Mouse (Mus musculus): Measurements from ENCODE around the gene Prss29. TPM values are rescaled to one million over a fixed set of nuclear protein-coding genes. Genes with fewer than 3 reads are reported as not detected.

Prss29 gene
- polyA plus RNA-seq, 1 experiment from 2014 or later = not detected

GRCm38 (mm10) chr17:25368973-25369372 lies 50.5 kb downstream of the Prss29 start, which contains the start of gene Tpsg1:
TSS of gene Tpsg1 (plus strand) at chr17:25369273.
- H3K27ac ChIP-seq (ENCODE audit: low read depth, low read length) = no peak within 1 kb of the TSS
- no peak within 1 kb of the TSS for H3K9ac ChIP-seq (ENCODE audit: low read depth, low read length)
- no peak within 1 kb of the TSS for H3K4me3 ChIP-seq (ENCODE audit: low read depth, low read length)
- no peaks in the 10 kb centered on the region for H3K9me3 ChIP-seq (replicated peaks; ENCODE audit: control insufficient read depth, low read length)
- no peak within 1 kb of the TSS for H3K4me2 ChIP-seq
- ATAC-seq (replicated peaks; ENCODE audit: insufficient number of reproducible peaks, low FRiP score, low TSS enrichment) = no peak
- H3K27me3 ChIP-seq (ENCODE audit: control insufficient read depth, insufficient read depth, low read length) = peaks cover 2% of the 10 kb centered on the region; the same call in 1 of the 2 replicates
- WGBS (ENCODE audit: insufficient replicate concordance) = 68% methylated on average over 3 of the region's 3 CpGs
- H3K36me3 ChIP-seq (ENCODE audit: control insufficient read depth, insufficient read depth, low read length) = no peaks in the 10 kb centered on the region
- H3K4me1 ChIP-seq (ENCODE audit: control insufficient read depth, insufficient read depth, low read length) = no peaks in the 10 kb centered on the region

Other genes with a start within 250 kb of the Prss29 start
- 14.4 and 18.5 TPM in 2 replicates for gene Tmem204, start 235.1 kb upstream of the Prss29 start, polyA plus RNA-seq (2014; fragmentation: Nextera tagmentation; extraction: Ambion mirVana)
- gene Telo2, start 202.7 kb upstream of the Prss29 start, polyA plus RNA-seq (2014; fragmentation: Nextera tagmentation; extraction: Ambion mirVana) = 22.1 and 25.4 TPM in 2 replicates
- 0.10 TPM in 1 of 2 replicates, not detected in the other for gene Ptx4, start 197.9 kb upstream of the Prss29 start, polyA plus RNA-seq (2014; fragmentation: Nextera tagmentation; extraction: Ambion mirVana)
- 18.9 and 20.4 TPM in 2 replicates for gene Clcn7, start 185.3 kb upstream of the Prss29 start, polyA plus RNA-seq (2014; fragmentation: Nextera tagmentation; extraction: Ambion mirVana)
- gene Ccdc154, start 156.2 kb upstream of the Prss29 start, polyA plus RNA-seq (2014; fragmentation: Nextera tagmentation; extraction: Ambion mirVana) = not detected in 2 replicates
- gene Gm38655, start 143.2 kb upstream of the Prss29 start, polyA plus RNA-seq (2014; fragmentation: Nextera tagmentation; extraction: Ambion mirVana) = 0.17 TPM in 1 of 2 replicates, not detected in the other
- 24.6 and 26.7 TPM in 2 replicates for gene BC003965, start 134.1 kb upstream of the Prss29 start, polyA plus RNA-seq (2014; fragmentation: Nextera tagmentation; extraction: Ambion mirVana)
- gene Unkl, start 130.3 kb upstream of the Prss29 start, polyA plus RNA-seq (2014; fragmentation: Nextera tagmentation; extraction: Ambion mirVana) = 2.9 and 3.2 TPM in 2 replicates
- 22.6 and 25.5 TPM in 2 replicates for gene Gnptg, start 78.5 kb upstream of the Prss29 start, polyA plus RNA-seq (2014; fragmentation: Nextera tagmentation; extraction: Ambion mirVana)
- gene Tsr3, start 78.5 kb upstream of the Prss29 start, polyA plus RNA-seq (2014; fragmentation: Nextera tagmentation; extraction: Ambion mirVana) = 32.1 and 33.6 TPM in 2 replicates
- gene Baiap3, start 62.3 kb upstream of the Prss29 start, polyA plus RNA-seq (2014; fragmentation: Nextera tagmentation; extraction: Ambion mirVana) = 0.35 and 0.63 TPM in 2 replicates
- 471 and 482 TPM in 2 replicates for gene Ube2i, start 44.0 kb upstream of the Prss29 start, polyA plus RNA-seq (2014; fragmentation: Nextera tagmentation; extraction: Ambion mirVana)
- gene Prss34, start 20.3 kb upstream of the Prss29 start, polyA plus RNA-seq (2014; fragmentation: Nextera tagmentation; extraction: Ambion mirVana) = not detected in 2 replicates
- gene Prss28, start 10.0 kb upstream of the Prss29 start, polyA plus RNA-seq (2014; fragmentation: Nextera tagmentation; extraction: Ambion mirVana) = not detected in 2 replicates
- not detected in 2 replicates for gene Tpsab1, start 26.9 kb downstream of the Prss29 start, polyA plus RNA-seq (2014; fragmentation: Nextera tagmentation; extraction: Ambion mirVana)
- gene Tpsb2, start 47.7 kb downstream of the Prss29 start, polyA plus RNA-seq (2014; fragmentation: Nextera tagmentation; extraction: Ambion mirVana) = not detected in 2 replicates
- 0.69 and 1.6 TPM in 2 replicates for gene Tpsg1, start 50.6 kb downstream of the Prss29 start, polyA plus RNA-seq (2014; fragmentation: Nextera tagmentation; extraction: Ambion mirVana)
- 10.3 and 10.6 TPM in 2 replicates for gene Cacna1h, start 115.1 kb downstream of the Prss29 start, polyA plus RNA-seq (2014; fragmentation: Nextera tagmentation; extraction: Ambion mirVana)
- gene Tekt4, start 136.0 kb downstream of the Prss29 start, polyA plus RNA-seq (2014; fragmentation: Nextera tagmentation; extraction: Ambion mirVana) = 0.97 and 1.2 TPM in 2 replicates
- 0.84 and 1.0 TPM in 2 replicates for gene Sstr5, start 178.6 kb downstream of the Prss29 start, polyA plus RNA-seq (2014; fragmentation: Nextera tagmentation; extraction: Ambion mirVana)